Mouse (Mus musculus) embryo, embryonic 10 days (tissue): ENCODE data around the gene AB124611.
A peak's percentile ranks its signal among the peaks of the same experiment; 100 is the strongest.
"Not testable (repeated sequence)": the region's sequence is repeated elsewhere in the genome, so short reads cannot be mapped to it uniquely, and the experiment has no call there.

Source experiments
- DNase-seq: peaks from one replicate; pipeline ENCODE4 v3.0.0-alpha.2; 2015; ENCODE audit warnings: low spot score

AB124611 gene

DNA sequence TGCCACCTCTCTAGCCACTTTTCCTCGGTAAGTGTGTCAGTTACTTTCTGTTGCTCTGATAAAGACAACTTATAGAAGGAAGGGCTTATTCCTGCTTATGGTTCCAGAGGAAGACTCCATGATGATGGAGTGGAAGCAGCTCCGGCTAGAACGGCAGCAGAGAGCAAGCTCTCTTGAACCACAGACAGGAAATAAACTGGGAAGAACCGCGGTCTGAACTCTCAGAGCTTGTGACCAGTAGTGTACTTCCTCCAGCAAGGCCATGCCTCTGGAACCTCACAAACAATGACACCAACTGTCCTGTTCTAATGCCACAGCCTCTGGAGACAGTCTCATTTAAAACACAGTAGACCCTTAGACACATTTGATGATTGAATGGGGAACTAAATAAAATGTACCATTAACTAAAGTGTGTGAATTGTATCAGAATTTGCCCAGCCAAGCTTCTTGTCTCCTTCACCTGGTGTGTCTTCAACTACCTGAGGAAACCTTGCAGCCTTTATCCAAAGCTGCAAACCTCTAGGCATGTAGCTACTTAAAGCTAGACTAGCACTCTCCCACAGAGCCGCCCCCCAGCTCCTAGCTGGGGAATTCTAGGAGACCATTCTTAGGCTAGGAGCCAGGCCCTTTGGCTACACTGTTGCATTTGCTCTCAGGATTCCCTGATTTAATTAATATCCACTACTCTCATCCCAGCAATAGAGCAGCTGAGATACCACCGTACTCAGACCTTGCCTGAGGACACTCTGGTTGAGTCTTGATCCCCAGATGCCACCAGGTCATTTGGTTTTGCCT lies 637 bp upstream of the AB124611 start:
- no peak for DNase-seq

DNA sequence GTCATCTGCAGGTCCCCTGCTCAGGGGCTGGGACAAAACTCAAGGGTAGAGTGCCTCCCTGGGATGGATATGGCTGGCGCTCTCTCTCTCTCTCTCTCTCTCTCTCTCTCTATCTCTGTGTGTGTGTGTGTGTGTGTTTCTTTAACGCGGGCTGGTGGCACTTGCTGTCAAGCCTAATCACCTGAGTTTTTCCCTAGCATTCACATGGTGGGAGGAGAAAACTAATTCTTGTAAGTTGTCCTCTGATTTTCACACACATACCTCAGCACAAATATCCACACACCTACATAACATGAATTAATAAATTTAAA lies 613 bp downstream of the AB124611 start:
- DNase-seq: no peak

DNA sequence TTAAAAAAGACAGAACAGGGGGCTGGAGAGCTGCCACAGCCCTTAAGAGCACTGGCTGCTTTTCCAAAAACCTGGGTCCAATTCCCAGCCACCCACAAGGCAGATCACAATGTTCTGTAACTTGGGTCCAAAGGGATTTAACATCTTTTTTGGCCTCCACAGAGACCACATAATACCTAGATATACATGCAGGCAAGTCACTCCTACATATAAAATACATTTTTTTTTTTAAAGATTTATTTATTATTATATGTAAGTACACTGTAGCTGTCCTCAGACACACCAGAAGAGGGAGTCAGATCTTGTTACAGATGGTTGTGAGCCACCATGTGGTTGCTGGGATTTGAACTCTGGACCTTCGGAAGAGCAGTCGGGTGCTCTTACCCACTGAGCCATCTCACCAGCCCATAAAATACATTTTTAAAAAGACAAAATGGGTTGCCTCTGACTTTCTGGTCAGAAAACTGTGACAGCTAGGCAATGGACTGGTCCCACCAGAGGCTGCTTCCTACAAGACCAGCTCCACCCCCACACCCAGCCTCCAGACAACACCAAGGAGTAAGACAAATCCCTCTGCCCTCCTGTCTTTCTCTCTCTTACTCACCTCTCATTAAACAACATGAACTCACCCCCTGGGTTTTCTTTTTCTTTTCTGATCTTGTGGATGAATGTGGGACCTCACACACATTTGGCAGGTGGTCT lies 1.3 kb downstream of the AB124611 start:
- DNase-seq: no peak

DNA sequence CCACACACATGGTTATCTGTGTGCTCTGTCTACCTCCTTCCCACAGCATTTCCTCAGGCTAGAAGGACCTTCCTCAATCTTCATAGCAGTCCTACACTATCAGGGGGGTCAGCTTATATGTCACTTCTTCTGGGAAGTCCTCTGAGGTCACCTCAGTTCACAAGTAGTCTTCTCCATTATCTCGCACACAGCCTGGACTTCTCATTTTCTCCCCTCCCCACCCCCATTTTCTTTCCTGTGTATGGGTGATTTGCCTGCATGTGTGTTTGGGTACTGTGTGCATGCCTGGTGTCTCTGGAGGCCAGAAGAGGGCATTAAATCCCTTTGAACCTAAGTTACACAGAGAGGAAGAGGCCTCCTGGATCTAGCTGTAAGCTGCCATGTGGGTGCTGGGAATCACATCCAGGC lies 1.9 kb downstream of the AB124611 start:
- no peak for DNase-seq

DNA sequence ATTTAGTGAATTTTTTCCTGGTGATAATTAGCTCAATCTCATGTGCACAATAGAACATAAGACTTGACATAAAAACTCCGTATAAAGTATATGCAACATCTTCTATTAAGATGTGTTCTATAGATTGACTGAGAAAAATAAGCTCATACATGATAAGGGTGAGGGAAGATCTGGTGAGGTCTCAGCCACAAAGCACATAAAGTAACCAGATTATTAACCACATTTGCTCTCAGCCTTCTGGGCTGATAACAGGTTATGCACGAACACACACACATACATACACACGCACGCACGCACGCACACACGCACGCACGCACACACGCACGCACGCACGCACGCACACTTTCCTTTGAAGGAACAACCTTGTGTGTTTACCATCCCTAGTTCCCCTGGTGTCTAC lies 10.5 kb downstream of the AB124611 start:
- no peak for DNase-seq

DNA sequence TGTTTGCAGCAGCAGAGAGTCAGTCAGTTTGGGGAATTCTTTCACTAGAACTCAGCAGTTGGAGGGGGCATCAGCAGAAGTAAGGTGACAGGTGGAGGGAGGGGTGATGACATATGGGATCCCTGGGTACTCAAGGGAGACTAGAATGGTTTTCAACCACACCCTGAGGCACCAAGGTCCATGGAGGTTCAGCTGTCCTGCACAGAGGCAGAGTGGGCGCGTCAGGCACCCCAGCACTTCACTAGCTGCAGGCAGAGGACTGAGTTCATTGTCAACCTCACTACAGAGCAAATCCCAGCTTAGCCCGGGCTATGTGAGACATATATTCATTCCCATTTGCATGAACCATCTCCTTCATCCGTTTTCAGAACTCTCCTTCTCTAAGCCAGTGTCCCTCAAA lies 11.0 kb downstream of the AB124611 start:
- DNase-seq: no peak

DNA sequence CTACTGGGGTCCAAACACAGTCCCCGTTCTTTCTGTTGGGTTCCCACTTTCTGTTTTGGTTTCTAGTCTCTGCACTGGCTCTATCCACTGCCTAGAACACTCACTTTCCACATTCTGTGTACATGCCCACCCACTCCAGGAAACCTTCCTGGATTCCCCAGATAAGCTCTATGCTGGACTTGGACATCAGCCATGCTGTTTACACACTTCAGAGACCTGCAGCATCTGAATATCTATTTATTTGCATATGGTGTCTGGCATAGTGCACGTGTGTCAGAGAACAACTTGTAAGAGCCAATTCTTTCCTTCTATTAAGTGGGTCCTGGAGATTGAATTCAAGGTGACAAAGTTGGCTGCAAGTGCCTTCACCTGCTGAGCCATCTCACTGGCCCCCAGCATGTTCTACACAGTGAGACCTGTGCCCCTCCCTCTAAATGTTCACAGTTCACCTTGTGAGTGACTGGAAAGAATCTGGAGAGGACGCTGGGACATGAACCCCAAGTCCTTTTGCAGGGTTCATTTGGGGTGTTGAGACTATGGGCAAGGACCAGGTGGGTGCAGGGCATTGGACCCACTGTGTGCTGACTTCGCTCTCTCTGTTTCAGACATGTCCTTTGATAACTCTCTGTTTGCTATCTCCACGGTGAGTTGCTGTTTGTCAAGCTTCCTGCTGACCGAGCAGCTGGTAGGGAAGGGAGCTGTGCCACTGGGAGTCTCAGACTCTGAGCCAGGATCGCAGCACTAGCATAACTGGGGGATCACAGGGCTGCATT lies 14.2 kb downstream of the AB124611 start:
- DNase-seq: no peak

DNA sequence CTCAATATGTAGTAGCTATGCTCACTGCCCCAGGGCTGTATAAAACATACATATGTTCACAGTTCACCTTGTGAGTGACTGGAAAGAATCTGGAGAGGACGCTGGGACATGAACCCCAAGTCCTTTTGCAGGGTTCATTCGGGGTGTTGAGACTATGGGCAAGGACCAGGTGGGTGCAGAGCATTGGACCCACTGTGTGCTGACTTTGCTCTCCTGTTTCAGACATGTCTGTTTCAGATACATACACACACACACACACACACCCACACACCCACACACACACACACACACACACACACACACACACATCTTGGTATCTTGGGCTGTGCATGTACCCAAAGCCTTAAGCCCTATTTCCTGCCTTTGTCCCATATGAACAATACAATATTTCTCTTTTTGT lies 16.0 kb downstream of the AB124611 start:
- not testable (repeated sequence) for DNase-seq

DNA sequence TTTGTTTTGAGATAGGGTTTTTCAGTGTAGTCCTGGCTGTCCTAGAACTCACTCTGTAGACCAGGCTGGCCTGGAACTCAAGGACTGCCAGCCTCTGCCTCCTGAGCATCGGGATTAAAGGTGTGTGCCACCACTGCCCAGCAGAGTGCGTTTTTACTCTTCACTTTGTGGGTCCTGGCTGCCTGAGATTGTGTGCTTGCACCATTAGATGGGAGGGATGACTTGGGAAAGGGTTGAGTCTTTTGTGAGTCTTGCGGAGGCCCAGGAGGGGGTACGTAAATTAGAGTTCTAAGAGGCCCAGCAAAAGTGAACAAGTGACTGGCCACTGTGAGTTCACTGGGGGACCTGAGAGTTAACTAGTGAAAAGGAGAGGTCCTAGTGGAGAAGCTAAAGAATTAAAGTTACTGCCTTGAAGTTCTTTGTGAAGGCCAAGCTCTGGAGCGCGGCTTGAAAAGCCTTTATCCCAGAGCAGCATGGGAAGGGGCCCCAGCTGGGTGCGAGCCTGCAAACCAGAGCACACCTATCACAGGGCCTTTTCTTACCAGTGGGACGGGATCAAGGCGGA lies 19.5 kb downstream of the AB124611 start:
- DNase-seq: peak; percentile 83

DNA sequence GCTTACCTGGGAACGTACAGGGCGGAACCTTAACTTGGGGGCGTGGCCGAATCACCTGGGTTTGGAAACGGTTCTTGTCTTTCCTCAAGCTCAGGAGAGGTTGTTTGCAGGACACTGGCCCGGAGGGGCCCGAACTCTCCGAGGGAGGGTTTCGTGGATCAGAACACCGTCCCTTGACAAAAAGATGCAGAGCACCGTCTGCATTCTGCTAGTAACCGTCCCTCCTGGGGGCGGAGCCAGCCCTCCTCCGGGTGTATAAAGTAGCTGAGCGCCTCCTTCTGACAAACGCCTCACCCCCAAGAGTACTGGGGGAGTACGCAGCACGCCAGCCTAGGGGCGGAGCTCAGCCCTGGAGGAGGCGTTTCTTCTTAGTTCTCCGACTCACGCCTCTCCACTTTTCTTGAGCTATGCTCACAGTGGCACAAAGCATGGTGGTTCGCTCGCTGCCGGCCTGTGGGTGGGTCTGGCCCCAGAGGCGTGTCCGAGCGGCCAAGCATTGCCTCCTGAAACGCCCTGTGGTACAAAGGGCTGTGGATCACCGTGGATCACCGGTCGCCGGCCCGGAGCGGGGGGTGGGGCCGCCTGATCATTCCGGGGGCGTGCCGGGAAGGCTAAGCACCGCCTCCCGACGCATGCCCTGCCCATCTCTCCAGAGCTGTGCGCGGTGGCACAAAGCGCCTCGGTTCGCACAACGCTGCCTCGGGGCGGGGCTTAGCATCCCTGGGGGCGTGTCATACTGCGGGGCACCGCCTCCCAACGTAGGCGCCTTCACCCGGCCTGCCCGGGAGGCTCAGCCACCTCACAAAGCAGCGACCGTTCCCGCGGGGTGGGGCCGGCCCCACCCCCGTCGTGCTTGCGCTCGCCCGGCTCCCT lies 20.2 kb downstream of the AB124611 start:
- DNase-seq: peak; percentile 99

DNA sequence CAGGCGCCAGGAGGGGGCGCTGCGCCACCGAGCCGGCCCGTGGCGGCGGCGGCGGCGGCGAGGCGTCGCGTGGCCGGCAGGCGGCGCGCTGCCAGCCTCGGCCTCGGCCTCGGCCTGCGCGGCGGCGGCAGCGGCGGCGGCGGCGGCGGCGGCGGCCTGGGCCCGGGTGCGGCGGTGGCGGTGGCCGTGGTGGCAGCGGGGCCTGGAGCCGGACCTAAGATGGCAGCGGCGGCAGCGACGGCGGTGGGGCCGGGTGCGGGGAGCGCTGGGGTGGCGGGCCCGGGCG lies 20.8 kb downstream of the AB124611 start, which contains the start of gene Carm1:
Carm1 (plus strand) TSS at position 106 of the 286 bp plus-strand sequence.
- DNase-seq: no peak

DNA sequence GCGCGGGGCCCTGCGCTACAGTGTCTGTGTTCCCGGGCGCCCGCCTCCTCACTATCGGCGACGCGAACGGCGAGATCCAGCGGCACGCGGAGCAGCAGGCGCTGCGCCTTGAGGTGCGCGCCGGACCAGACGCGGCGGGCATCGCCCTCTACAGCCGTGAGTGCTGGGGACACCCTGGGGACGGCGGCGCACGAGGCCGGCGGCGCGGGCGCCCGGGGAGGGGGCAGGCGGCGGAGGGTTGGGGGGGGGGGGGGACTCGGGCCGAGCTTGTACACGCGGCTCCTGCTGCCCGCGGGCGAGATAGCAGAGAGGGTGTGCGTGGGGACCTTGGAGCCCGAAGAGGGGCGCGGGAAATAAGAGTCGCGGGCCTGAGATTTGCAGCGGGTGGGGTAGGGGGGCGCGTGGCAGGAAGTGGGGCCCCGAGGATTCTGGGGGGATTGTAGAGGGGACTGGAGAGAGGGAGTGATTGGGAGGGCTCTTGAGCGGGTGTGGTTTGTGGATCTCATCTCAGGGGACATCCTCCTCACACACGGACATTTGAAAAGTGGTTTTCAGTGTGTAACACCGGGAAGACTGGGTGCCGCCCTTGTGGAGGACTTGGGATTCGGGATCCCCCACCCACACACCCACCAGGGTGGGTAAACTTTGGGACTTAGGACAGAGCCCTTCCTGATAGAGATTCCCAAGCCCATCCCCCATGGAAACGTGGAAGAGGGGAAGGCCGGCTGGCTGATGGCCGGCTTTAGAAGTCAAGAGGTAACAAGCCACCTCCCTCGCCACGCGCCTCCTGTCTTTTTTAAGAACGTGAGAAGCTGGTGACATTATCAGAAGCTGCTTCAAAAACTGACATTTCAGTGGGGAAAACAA lies 21.3 kb downstream of the AB124611 start:
- peak; percentile 74 for DNase-seq

DNA sequence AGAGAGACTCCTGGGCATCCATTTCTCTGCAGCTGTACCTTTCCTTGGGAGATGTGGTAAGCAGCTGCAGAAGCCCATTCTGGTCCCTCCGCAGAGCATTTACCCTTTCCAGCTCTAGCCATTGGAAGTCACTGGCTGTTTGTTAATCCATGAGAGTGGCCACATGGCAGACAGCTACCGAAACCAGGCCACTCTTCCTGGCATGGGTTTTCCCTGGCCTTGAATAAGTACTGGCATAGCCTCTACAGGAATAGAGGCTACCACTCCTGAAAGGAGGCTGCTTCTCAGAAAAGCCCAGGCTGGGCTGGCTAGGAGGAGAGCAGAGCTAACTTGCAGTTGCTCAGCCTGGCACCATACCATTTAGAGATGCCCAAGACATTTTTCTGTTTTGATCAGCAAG lies 25.1 kb downstream of the AB124611 start:
- DNase-seq: no peak

DNA sequence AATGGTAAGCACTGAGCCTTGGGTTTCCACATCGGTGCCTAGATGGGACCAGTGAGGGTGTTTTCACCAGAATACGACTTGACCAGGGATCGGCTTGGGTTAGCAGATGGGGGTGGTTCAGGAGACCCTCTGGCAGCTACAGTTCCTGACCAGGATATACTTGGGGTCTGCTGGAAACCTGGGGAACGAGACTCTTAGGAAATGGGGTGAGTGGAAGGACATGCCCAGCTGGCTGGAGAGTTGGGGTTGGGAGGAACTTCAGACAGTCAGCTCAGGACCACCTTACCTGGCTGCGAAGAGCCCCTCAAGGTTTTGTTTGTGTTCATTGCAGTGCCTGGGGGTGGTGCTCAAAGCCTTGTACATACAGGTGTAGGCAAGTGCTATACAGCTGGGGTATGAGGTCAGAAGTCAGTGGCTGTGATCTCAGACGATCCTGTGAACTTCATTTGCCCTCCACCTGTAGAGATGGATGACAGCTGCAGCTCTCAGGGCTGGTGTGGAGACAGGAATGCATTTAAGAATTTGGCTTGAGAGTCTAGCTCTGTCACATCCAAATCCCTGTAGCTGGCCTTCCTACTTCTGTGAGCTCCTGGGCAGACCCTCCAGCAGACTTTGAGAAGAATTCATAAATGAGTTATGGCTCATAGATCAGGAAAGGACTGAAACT lies 27.8 kb downstream of the AB124611 start:
- no peak for DNase-seq

DNA sequence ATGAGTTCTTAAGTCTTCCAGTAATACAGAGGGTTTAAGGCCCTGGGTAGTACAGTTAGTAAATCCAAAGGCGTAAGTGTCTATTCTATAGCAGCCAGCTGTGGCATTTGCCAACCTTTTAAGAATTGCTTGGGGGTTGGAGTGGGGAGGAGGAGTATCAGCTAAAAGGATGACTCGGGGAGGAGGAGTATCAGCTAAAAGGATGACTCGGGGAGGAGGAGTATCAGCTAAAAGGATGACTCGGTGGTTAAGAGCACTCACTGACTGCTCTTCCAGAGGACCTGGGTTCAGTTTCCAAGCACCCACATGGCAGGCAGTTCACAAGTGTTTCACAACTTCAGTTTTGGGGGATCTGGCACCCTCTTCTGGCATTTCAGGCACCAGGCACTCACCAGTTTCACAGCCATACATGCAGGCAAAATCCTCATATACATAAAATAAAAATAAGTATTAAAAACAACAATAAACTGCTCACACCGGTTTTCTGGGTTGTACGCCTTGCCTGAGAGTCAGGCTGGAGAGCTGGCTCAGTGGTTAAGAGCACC lies 29.3 kb downstream of the AB124611 start:
- DNase-seq: no peak

DNA sequence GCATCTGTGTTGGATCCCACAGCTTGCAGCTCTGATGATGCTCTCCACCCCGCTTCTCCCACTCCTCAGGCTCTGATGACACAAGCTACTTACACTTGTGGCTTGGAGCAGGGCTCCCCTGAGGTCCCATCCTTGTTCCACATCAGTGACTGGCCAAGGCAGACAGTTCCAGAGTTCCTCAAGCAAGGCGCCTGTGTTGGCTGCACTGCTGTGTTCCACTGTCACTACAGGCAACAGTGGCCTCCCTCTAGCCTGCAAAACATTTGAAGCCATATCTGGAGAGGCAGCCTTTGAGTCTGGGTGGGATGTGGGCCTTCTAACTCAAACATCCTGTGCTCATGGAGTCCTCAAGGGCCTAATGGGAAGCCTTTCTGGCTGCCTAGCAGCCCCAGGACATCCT lies 31.0 kb downstream of the AB124611 start:
- DNase-seq: no peak

DNA sequence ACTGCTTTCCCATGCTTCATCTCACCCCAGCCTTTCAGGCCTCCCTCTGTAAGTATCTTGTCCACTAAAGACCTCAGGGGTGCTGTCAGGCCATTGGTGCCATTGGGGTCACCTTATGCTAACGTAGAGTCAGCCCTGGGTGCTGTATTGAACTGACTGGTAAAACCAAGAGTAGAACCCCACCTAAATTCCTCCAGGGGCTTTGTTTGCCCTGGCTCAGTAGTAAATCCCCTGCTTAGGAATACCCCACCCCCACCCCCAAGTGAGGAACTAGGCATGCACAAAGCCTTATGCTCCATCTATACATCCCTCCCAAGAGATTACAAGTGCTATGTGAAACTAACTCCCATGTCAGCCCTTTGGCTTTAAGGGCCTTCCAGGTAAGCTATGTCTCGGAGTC lies 31.6 kb downstream of the AB124611 start:
- no peak for DNase-seq

DNA sequence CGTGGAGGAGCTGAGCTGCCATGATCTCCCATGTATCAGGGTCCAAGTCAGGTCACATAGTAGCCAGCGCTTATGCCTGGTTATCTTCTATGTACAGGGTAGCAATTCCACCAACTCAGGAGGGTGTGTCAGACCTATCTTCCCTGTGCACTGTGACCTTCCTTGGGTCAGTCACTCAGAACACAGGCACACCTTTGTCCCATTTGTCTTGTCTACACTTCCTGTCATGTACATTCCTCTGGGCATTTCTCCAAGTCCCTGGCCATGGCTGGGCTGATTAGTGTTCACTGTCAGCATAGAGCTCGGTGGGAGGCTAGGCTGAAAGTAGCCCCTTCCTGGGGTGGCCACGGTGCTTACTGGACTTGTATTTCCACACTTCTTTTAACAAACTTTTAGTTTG lies 32.4 kb downstream of the AB124611 start:
- DNase-seq: peak; percentile 20

DNA sequence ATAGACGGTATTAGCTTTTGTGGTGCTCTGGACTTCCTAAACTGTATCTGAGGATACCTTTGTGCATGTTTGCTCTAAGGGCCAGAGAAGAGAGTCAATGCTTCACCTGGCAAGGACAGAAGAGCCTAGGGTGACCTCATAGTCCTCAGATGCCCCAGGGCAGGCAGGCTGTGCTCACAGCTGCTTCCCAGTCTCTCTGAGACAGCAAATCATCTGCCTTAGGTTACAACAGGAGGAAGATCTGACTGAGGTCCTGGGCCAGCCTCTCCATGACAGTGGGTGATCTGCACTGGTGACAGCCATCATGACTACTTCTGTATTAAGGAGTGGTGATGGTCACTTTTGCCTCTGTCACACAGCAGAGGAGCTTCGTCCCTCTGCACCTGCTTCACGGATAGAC lies 33.2 kb downstream of the AB124611 start:
- no peak for DNase-seq

DNA sequence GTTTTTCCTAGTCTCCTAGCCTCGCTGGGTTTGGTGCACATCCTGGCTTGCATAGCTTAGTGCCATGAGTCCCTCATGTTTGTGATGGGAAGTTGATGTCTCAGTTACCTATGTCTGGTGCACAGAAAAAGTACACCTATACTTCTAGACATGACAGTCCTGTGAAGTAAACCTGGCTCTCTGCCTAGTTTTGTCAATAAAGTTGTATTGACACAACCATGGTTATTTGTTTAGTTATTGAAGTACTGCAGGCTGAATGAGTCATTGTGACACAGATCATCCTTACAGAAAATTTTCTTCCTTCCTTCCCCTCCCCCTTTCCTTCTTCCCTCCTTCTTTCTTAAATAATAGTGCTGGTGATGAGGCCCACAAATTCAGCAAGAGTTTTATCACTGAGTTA lies 38.4 kb downstream of the AB124611 start:
- no peak for DNase-seq
